Mouse (Mus musculus) C2C12 (cell line): ENCODE measurements around the gene Gm42878. TPM values are rescaled to one million over a fixed set of nuclear protein-coding genes. Genes with fewer than 3 reads are reported as not detected.
"Not testable (repeated sequence)": the region's sequence is repeated elsewhere in the genome, so short reads cannot be mapped to it uniquely, and the experiment has no call there.

Source experiments
- H3K27me3 ChIP-seq: one replicate; pipeline ENCODE4 v1.6.1; 2011; ENCODE audit not compliant: control insufficient read depth, insufficient read depth, insufficient read length
- H3K36me3 ChIP-seq: one replicate; pipeline ENCODE4 v1.6.1; 2011; ENCODE audit not compliant: control insufficient read depth, insufficient read depth
- H3K4me3 ChIP-seq: one replicate; pipeline ENCODE4 v1.5.1; 2011; ENCODE audit warnings: mild to moderate bottlenecking, control low read depth; ENCODE audit not compliant: poor library complexity, insufficient read depth, severe bottlenecking
- H3K79me2 ChIP-seq: one replicate; pipeline ENCODE4 v1.6.1; 2011; ENCODE audit not compliant: control insufficient read depth, insufficient read depth
- H3K79me3 ChIP-seq: one replicate; pipeline ENCODE4 v1.6.1; 2011; ENCODE audit warnings: low read depth, control low read depth
- H3ac ChIP-seq: one replicate; pipeline ENCODE3; 2011; ENCODE audit warnings: low read depth; ENCODE audit not compliant: control insufficient read depth, insufficient read length
- CEBPB ChIP-seq: IDR thresholded peaks from one replicate; pipeline ENCODE4 v1.6.1; 2011; ENCODE audit warnings: low read depth, mild to moderate bottlenecking, control low read depth, moderate library complexity
- CTCF ChIP-seq: IDR thresholded peaks from one replicate; pipeline ENCODE4 v1.5.1; 2011; ENCODE audit not compliant: control insufficient read depth, insufficient read depth, insufficient read length
- FOSL1 ChIP-seq: IDR thresholded peaks from one replicate; pipeline ENCODE4 v1.8.0; 2011; ENCODE audit warnings: mild to moderate bottlenecking, low read length; ENCODE audit not compliant: poor library complexity, insufficient read depth, severe bottlenecking
- MAX ChIP-seq: IDR thresholded peaks from one replicate; pipeline ENCODE4 v1.6.1; 2011; ENCODE audit warnings: mild to moderate bottlenecking, control low read depth
- MYOD1 ChIP-seq: IDR thresholded peaks from one replicate; pipeline ENCODE4 v1.6.1; 2011; ENCODE audit warnings: low read depth; ENCODE audit not compliant: control insufficient read depth, insufficient read length
- MYOG ChIP-seq: IDR thresholded peaks from one replicate; pipeline ENCODE4 v1.6.1; 2011; ENCODE audit not compliant: control insufficient read depth, insufficient read length; ENCODE audit errors: extremely low read depth
- USF1 ChIP-seq: IDR thresholded peaks from one replicate; pipeline ENCODE4 v1.6.1; 2011; ENCODE audit warnings: low read depth, mild to moderate bottlenecking, control low read depth, moderate library complexity
- polyA plus RNA-seq: library from polyadenylated mRNA; unstranded; fragments of >200 nt; fragmentation: generic; extraction: Trizol; gene quantifications from one replicate; pipeline ENCODE4 v1.2.1, GENCODE M21; 2012; ENCODE audit warnings: missing spikeins

Gene Gm42878
- polyA plus RNA-seq, 1 experiment = not detected

DNA sequence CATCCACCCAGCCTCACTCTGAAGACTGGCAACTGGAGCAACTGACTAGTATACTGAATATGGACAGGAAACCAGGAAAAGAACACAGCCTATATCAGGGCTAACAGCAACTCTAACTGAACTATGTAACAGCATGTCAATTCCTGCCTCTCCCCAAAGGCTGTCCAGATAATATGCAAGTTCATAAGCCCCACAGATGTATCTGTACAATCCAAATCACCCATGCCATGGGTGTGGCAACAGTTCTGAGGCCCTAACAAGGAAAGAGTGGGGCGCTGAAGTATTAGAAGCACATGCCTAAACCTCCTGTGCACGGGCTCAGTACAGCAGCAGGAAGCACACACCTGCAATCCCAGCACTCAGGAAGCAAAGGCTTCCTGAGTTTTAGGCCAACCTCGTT lies 10.2 kb downstream of the Gm42878 start:
- H3K36me3 ChIP-seq = peaks cover 67% of the 10 kb centered on the region
- H3K27me3 ChIP-seq = no peaks in the 10 kb centered on the region

DNA sequence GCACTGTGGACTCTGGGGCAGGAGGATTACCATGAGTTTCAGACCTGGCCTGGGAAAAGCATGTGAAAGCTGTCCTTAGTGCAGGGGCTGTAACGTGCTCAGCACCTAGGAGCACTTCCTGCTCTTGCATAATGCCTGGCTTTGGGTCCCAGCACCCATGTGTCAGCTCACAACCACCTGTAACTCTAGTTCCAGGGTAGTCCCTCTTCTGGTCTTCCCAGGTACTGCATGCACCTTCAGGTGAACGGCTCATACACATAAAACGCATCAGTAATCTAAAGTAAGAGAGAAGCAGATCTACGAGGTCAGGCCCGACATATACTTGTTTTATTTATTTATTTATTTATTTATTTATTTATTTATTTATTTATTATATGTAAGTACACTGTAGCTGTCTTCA lies 10.8 kb downstream of the Gm42878 start:
- Histone ChIP-seq H3K79me3 (peaks cover 11% of the 10 kb centered on the region), H3ac (no peak overlapping the region), H3K27me3 (no peaks in the 10 kb centered on the region), H3K79me2 (peaks cover 55% of the 10 kb centered on the region), H3K4me3 (no peak overlapping the region), H3K36me3 (peaks cover 73% of the 10 kb centered on the region)
- TF ChIP-seq FOSL1 (no peak), CEBPB (peak; percentile 27)

More for the DNA sequence above, 10.2 kb downstream of the Gm42878 start:
- no peak for TF ChIP-seq MYOG
- no peak for TF ChIP-seq CTCF
- TF ChIP-seq MYOD1 = no peak
- TF ChIP-seq CEBPB = no peak
- TF ChIP-seq USF1 = no peak
- no peak for TF ChIP-seq FOSL1
- TF ChIP-seq MAX = no peak
- Histone ChIP-seq H3ac (no peak overlapping the region), H3K79me2 (peaks cover 61% of the 10 kb centered on the region), H3K4me3 (no peak overlapping the region), H3K79me3 (peaks cover 16% of the 10 kb centered on the region)

DNA sequence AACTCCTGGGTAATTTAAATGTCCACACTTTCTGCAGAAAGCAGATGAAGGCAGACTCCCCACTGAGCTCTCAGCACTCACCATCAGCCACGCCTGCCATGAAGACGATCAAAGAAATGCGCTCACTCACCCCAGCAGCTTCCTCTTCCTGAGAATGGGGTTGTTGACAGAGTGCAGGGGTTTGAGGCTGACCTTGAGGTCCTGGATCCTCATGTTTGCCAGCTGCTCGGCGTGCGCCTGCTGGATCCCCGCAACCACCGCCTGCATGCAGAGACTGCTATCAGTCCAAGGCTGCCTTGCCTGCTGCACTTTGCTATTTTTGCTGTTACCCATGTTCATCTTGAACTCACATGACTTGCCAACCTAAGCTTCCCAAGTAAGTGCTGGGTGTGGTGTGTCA lies 18.3 kb downstream of the Gm42878 start:
- no peak overlapping the region for H3K4me3 ChIP-seq
- H3K36me3 ChIP-seq = peaks cover 68% of the 10 kb centered on the region
- H3ac ChIP-seq = no peak overlapping the region
- TF ChIP-seq CEBPB = no peak
- no peak for TF ChIP-seq MYOD1
- TF ChIP-seq CTCF = no peak
- TF ChIP-seq USF1 = no peak
- no peak for TF ChIP-seq MYOG
- TF ChIP-seq MAX = no peak
- TF ChIP-seq FOSL1 = no peak
- no peaks in the 10 kb centered on the region for H3K79me3 ChIP-seq
- H3K79me2 ChIP-seq = no peaks in the 10 kb centered on the region
- H3K27me3 ChIP-seq = no peaks in the 10 kb centered on the region

- H3K27me3 ChIP-seq = no peaks in the 10 kb centered on the region
- TF ChIP-seq FOSL1 = no peak
- no peak for TF ChIP-seq USF1
- TF ChIP-seq CTCF = no peak
- no peak for TF ChIP-seq MAX
- TF ChIP-seq MYOG = no peak
- no peak for TF ChIP-seq CEBPB
- no peak for TF ChIP-seq MYOD1
- H3K79me2 ChIP-seq = no peaks in the 10 kb centered on the region
- H3K79me3 ChIP-seq = no peaks in the 10 kb centered on the region
- peaks cover 69% of the 10 kb centered on the region for H3K36me3 ChIP-seq
- H3ac ChIP-seq = no peak overlapping the region
- no peak overlapping the region for H3K4me3 ChIP-seq
Observed at GRCm38 (mm10) chr5:121526526-121526925, 18.8 kb downstream of the Gm42878 start.

DNA sequence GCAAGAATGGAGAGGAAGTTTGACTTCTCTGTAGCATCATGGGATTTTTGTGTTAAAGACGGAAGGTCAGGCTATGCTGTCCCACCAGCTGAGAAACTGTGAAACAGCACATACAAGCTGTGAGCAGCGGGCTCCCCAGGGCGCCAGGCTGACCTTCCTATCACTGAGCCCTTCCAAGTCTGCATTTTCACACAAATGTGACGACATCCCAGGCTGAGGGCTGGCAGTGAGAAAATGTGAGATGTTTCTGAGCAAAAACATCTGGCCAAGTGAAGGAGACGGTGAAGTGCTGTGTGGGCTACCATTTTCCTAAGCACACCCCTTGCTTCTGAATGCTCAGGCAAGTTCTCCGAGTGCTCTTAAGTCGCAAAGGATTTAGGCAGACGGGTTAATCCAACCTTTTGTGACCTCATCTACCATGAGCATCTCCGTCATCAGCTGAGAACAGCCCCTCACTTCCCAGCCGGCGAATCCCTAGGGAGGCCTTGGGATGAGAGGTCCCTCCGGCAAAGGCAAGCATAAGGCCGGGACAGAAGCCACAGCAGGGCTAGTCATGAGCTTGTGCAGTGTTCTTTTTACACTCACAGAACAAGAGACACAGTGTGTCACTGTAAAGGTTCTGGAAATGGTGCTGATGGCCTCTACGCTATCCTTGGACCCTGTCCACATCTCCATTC lies 19.4 kb downstream of the Gm42878 start:
- Histone ChIP-seq H3K36me3 (peaks cover 69% of the 10 kb centered on the region), H3K79me3 (no peaks in the 10 kb centered on the region), H3K27me3 (no peaks in the 10 kb centered on the region), H3K4me3 (no peak overlapping the region), H3ac (no peak overlapping the region), H3K79me2 (no peaks in the 10 kb centered on the region)
- no peak for TF ChIP-seq CEBPB
- no peak for TF ChIP-seq FOSL1
- TF ChIP-seq MAX = no peak
- TF ChIP-seq MYOD1 = no peak
- TF ChIP-seq MYOG = no peak
- no peak for TF ChIP-seq CTCF
- no peak for TF ChIP-seq USF1

GRCm38 (mm10) chr5:121519758-121520157 lies 25.5 kb downstream of the Gm42878 start:
- not testable (repeated sequence) for H3ac ChIP-seq, H3K79me3 ChIP-seq, H3K79me2 ChIP-seq, H3K27me3 ChIP-seq, H3K4me3 ChIP-seq
- peaks cover 39% of the 10 kb centered on the region for H3K36me3 ChIP-seq
